Mouse (Mus musculus) ovary, postnatal 14 days (tissue): ENCODE data around the gene Arhgdia.

ENCODE experiments used
- DNase-seq: peaks from one replicate; pipeline ENCODE4 v3.0.0; 2022; ENCODE audit warnings: low spot score

The Arhgdia gene

GRCm38 (mm10) chr11:120581490-120582267, at the start of gene Arhgdia:
TSS of gene Arhgdia (minus strand) at chr11:120581624.
- DNase-seq = peak; percentile 86

DNA sequence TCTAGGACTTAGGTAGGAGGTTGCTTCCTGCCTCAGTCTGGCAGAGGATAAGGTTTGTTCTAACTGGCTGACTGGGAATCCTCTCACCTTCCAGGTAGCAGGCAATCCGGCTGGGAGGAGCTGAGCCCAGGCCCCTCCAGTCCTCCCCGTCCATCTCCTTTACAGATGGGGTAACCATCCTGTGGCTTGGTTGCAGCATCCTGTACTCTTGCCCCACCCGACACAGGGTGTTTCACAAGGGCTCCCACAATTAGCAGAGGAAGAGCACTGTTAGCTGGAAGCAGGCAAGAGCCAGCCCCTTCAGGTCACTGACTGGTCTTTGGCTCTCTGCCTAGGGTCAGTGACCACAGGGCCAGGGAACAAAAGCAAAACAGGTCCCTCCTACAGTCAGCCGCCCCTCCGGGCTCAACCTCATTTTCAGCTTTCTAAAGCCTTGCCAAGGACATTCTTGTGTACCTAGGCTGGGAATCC, 49.0 kb upstream of the Arhgdia start:
- DNase-seq = no peak

DNA sequence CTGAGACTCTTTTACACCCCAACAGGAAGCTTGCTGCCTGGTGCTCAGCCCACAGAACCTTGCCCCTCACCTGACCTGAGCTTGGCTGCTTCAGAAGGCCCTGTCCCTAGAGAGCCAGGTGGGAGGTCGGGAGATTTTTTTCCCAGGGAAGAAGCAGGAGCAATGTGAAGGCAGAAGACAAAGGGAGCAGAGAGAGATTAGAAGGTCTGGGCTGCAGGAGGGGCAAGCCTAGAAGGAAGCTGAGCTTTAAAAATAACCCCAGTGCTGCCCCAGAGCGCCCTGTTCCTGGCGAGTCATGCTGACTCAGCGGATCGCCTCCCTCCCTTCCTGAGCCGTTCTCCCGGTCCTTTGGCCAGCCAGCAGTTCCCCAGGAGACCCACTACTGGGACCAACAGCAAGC, 48.5 kb upstream of the Arhgdia start:
- no peak for DNase-seq

GRCm38 (mm10) chr11:120629341-120629730, 47.9 kb upstream of the Arhgdia start:
- no peak for DNase-seq

DNA sequence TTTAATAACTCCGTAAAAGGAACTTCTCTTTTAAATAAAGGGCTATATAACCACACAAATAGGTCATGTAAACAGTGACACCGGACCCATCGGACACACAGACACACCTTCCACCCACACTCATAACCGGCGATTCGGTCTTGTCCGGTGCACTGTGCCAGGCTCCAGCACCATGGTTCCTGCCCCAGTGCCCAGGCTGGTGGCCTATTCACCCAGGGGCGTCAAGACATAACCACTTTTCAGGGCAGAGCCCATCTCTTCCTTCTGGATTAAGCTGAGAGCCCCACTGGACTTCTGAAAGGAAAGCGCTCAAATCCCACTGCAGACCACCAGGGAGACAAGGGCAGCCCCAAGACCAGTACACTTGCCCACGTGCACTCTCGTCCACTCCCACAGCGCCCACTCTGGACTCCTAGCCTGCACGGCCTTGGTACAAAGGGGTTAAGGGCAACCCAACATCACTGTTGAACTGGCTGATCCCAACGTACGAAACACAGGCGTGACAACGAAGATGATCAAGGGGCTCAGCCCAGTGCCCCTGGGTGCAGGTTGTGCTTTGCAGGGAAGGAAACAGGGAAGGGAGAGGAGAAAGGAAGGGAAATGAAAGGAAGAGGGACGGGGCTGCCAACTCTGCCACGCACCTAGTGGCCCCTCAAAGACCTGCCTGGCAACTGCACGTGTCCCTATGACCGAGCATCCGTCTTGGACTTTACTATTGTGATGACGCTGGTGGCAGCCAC, 47.3 kb upstream of the Arhgdia start:
- DNase-seq = no peak

GRCm38 (mm10) chr11:120627468-120628300, 46.3 kb upstream of the Arhgdia start:
- DNase-seq = no peak

DNA sequence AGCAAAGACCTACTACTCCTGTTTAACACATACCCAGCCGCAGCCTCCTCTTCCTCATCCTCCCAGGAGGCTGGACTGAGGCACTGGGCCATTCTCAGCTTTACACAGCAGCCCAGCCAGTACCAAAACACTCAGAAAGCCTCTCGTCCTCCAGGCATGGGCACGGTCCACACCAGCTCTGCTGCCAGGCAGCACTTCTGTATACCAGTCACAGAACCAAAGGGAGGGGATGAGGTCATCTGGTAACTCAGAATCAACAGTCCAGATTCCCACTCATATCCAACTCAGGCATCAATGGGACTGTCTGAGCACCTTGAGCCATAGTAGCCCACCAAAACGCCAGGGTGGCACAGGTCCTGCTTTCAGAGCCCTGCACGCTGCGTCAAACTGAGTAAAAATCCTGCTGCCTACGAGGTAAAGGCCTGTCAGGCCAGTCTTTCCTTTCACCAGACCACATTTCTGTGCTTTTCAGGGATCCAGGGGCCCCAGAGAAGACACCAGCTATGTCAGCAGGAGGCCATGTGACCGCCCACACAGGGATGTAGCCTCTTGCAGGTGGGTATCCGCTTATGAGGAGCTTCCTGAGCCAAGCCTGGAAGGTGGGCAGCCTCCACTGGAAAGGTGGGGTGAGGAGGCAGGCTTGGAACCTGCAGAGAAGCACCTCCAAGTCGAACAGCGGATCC, 45.5 kb upstream of the Arhgdia start:
- no peak for DNase-seq

DNA sequence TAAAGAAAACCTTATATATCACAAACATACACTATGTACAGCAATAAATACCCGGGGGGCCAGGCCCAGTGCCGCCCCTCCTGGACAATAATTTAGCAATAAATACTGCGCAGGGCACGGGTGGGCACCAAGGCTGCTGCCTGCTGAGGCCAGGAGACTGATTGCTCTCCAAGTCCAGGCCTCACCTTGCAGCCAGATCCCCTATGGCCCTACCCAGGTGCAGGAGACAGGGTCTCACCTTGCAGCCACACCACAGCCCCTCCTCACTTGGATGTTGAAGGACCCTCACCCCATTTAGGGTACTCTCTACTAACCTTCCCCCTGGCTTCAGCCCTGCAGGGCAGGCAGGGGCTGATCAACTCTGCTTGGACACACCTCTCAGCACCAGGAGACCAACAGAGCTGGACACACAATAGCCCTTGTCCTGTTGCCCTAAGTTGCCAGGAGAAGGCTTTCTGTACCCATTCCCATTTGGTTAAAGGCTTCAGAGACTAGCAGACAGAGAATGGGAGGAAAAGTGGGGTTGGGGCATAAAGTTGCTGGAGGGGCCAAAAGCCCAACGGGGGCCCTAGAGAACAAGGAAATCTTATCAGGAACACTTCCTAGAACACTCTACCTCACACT, 43.8 kb upstream of the Arhgdia start, which contains the start of gene Sirt7:
Gene Sirt7, minus strand, starts transcription at position 89 of the 624 bp plus-strand sequence.
- DNase-seq = no peak

GRCm38 (mm10) chr11:120624680-120625111, 43.3 kb upstream of the Arhgdia start:
- peak; percentile 71 for DNase-seq

GRCm38 (mm10) chr11:120623961-120624679, 42.7 kb upstream of the Arhgdia start:
- peak; percentile 46 for DNase-seq

GRCm38 (mm10) chr11:120622805-120623204, 41.4 kb upstream of the Arhgdia start:
- no peak for DNase-seq

GRCm38 (mm10) chr11:120620195-120620594, 38.8 kb upstream of the Arhgdia start:
- no peak for DNase-seq

- DNase-seq = no peak
These were observed 37.5 kb upstream of the Arhgdia start for GRCm38 (mm10) chr11:120618619-120619535.

DNA sequence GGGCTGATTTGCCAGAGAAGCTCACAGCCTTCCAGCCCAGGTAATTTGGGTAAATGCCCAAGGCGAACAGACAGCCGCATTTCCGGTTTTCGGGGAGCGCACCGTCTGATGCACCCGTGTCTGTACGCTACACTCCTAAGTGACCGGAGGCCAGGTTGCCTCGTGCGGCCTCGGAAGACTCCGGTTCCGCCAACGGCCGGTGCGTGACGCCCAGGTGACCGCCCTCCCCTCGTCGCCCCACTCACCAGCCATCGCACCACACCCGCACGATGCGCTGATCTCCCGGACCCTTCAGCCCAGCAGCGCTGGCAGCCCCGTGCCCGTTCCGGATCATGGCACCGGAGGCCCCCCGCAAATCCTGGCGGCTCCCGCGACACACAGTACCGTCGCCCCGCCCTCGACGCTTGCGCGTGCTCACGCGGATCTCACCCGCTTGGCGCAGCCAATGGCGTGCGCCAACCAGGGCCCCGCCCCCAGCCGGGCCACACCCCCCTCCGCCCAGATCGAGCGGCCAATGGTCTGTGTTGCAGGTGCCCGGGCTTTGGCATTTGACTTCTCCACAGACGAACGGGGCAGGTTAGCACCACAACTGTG, 36.2 kb upstream of the Arhgdia start, which contains the start of gene Pcyt2:
Gene Pcyt2, minus strand, starts transcription at position 418 of the 594 bp plus-strand sequence.
- peak; percentile 86 for DNase-seq

DNA sequence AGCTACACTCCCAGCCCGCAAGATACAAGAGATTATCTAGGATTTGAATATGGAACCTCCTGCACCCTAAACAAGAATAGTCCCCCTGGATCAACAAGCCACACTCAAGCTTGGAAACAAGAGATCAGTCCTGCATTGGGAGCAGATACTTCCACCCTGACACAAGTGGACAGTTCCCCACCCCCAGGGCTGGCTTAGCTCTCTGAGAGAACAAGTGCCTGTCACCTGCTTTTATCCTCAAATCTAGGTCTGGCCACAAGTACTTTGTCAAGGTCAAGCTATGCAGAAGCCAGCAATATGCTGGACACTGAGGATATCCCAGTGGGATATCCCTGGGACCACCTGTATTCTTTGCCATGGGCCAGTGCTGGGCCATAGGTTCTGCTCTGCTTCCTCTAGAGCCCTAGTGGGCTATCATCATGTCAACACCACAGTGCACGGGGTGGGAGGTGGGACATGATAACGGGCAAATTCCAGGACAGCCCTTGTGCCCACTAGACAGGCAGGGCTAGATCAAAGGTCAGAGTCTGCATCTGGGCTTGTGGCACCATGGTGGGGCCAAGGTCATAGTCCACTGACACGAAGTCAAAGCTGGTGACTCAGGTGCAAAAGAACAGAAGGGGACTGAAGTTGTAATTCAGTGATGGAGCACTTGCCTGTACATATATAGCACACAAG, 35.3 kb upstream of the Arhgdia start:
- no peak for DNase-seq

- DNase-seq = no peak
These were observed 34.3 kb upstream of the Arhgdia start for GRCm38 (mm10) chr11:120615606-120616203.

- no peak for DNase-seq
These were observed 33.7 kb upstream of the Arhgdia start for GRCm38 (mm10) chr11:120615167-120615566.

DNA sequence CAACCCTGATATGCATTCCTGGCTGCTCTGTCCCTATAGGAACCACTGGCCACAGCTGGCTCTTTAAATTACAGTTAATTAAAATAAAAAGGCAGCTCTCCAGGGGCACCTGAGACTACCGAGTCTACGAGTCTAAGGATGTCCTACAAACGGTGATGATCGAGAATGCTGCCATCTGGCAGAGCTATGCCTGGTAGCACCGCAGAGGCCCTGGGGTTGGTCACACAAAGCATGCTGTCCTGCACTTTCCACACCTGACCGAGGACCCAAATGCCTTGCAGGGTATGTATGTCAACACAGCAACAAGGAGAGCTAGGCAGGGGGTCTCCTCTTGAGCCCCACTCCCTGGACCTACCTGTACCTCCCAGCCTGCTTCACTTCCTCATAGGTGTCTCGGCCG, 32.6 kb upstream of the Arhgdia start:
- DNase-seq = no peak
